Mouse (Mus musculus) intestine, embryonic 15.5 days (tissue): Measurements from ENCODE around the gene Thra. TPM values are rescaled to one million over a fixed set of nuclear protein-coding genes. Genes with fewer than 3 reads are reported as not detected.

Experiments
- ATAC-seq: fragments of 200-750 bp; cut with Nextera tagmentation; 2 replicates; pipeline ENCODE4 v1.8.0; 2017; ENCODE audit warnings: moderate TSS enrichment, moderate library complexity
- H3K27ac ChIP-seq: fragments of 300-500 bp; sonication (generic); 2 replicates; pipeline ENCODE4 v1.5.1; 2015; ENCODE audit warnings: mild to moderate bottlenecking, inconsistent platforms
- H3K27me3 ChIP-seq: fragments of 300-500 bp; sonication (generic); replicated peaks from 2 replicates; pipeline ENCODE4 v1.6.1; 2015; ENCODE audit warnings: inconsistent platforms
- H3K36me3 ChIP-seq: fragments of 300-500 bp; sonication (generic); 2 replicates; pipeline ENCODE4 v1.6.1; 2015; ENCODE audit warnings: inconsistent platforms
- H3K4me1 ChIP-seq: fragments of 300-500 bp; sonication (generic); replicated peaks from 2 replicates; pipeline ENCODE4 v1.6.1; 2015; ENCODE audit warnings: inconsistent platforms
- H3K4me2 ChIP-seq: fragments of 300-500 bp; sonication (generic); replicated peaks from 2 replicates; pipeline ENCODE4 v1.6.1; 2015; ENCODE audit warnings: mild to moderate bottlenecking, inconsistent platforms
- H3K4me3 ChIP-seq: fragments of 300-500 bp; sonication (generic); replicated peaks from 2 replicates; pipeline ENCODE4 v1.5.1; 2015; ENCODE audit warnings: inconsistent platforms
- H3K9ac ChIP-seq: fragments of 300-500 bp; sonication (generic); 2 replicates; pipeline ENCODE4 v1.6.1; 2015; ENCODE audit warnings: inconsistent platforms
- H3K9me3 ChIP-seq: fragments of 300-500 bp; sonication (generic); 2 replicates; pipeline ENCODE4 v1.6.1; 2016; ENCODE audit warnings: inconsistent platforms
- WGBS: fragments of 180-500 bp; shearing (Covaris S2); methylation state at CpG from one replicate; pipeline ENCODE4 v1.1.7; 2015; 5-methylcytosine and 5-hydroxymethylcytosine counted together
- polyA plus RNA-seq: library from polyadenylated mRNA; unstranded; fragments of >200 nt; fragmentation: Nextera tagmentation; extraction: Ambion mirVana; gene quantifications from 2 replicates; pipeline ENCODE4 v1.2.1, GENCODE M21; 2015

The Thra gene
- polyA plus RNA-seq, 1 experiment from 2014 or later = 42.7 TPM

GRCm38 (mm10) chr11:98771131-98771530 lies 30.7 kb downstream of the Thra start:
- peaks cover 21% of the 10 kb centered on the region for H3K36me3 ChIP-seq
- H3K27ac ChIP-seq = no peak overlapping the region
- ATAC-seq = no peak
- WGBS = 94% methylated on average over 18 of the region's 18 CpGs
- H3K4me1 ChIP-seq = peaks cover 72% of the 10 kb centered on the region
- no peak overlapping the region for H3K4me3 ChIP-seq
- no peaks in the 10 kb centered on the region for H3K9me3 ChIP-seq
- H3K9ac ChIP-seq = no peak overlapping the region
- no peaks in the 10 kb centered on the region for H3K27me3 ChIP-seq
- H3K4me2 ChIP-seq = no peak overlapping the region

- Histone ChIP-seq H3K27me3 (no peaks in the 10 kb centered on the region), H3K4me2 (no peak overlapping the region), H3K9me3 (no peaks in the 10 kb centered on the region), H3K9ac (no peak overlapping the region), H3K36me3 (peaks cover 21% of the 10 kb centered on the region), H3K27ac (peak overlapping the region; percentile 52; the same call in 1 of the 2 replicates), H3K4me3 (no peak overlapping the region), H3K4me1 (peaks cover 74% of the 10 kb centered on the region)
- WGBS = 86% methylated on average over 11 of the region's 11 CpGs
- ATAC-seq = no peak
Measured at GRCm38 (mm10) chr11:98771844-98772525, 31.5 kb downstream of the Thra start.

GRCm38 (mm10) chr11:98772667-98773171 lies 32.3 kb downstream of the Thra start:
- Histone ChIP-seq H3K27ac (peak overlapping the region; percentile 52), H3K9ac (no peak overlapping the region), H3K9me3 (no peaks in the 10 kb centered on the region), H3K4me2 (0 out of 2 replicates have a peak overlapping the region, but pooled peaks have one; percentile 12), H3K4me3 (no peak overlapping the region), H3K36me3 (peaks cover 21% of the 10 kb centered on the region), H3K27me3 (no peaks in the 10 kb centered on the region), H3K4me1 (peaks cover 73% of the 10 kb centered on the region)
- no peak; the same call in 1 of the 2 replicates for ATAC-seq
- 49% methylated on average over 8 of the region's 8 CpGs for WGBS

DNA sequence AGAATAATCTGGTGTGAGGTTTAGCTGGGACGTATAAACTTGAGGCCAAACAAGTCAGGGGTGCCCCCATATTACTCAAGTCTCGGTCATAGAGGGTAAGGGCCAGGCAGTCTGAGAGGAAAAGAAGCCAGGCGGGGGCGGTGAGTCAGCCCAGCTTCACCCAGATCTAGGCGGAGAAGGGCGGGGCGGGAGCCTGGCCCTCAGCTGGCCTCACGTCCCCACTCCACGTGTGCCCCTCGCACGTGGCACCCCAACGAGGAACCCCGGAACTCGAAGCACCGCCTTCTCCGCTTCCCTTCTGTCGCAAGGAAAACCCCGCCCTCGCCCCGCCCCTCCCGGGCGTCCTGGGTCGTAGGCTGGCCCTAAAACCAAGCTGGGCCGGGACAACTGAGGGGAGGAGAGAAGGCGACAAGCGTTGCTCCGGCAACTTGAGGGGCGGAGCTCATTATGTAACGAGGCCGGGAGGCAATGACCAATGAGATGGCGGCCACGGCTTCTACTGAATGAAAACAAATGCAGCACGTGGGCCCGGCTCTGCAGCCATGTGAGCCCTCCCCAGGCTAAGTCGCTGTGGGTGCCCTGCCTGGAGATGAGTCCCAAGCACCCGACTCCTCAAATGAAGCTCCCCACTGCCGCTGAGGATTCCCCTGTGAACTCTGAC lies 33.3 kb downstream of the Thra start:
- H3K4me2 ChIP-seq = peak overlapping the region; percentile 76
- H3K9me3 ChIP-seq = no peaks in the 10 kb centered on the region
- peaks cover 21% of the 10 kb centered on the region for H3K36me3 ChIP-seq
- under 1% methylated on average over 37 of the region's 37 CpGs for WGBS
- peak overlapping the region; percentile 43; the same call in 1 of the 2 replicates for H3K9ac ChIP-seq
- H3K4me3 ChIP-seq = peak overlapping the region; percentile 32
- peak; percentile 84 for ATAC-seq
- H3K4me1 ChIP-seq = peaks cover 65% of the 10 kb centered on the region
- peak overlapping the region; percentile 14; the same call in 1 of the 2 replicates for H3K27ac ChIP-seq
- H3K27me3 ChIP-seq = no peaks in the 10 kb centered on the region

DNA sequence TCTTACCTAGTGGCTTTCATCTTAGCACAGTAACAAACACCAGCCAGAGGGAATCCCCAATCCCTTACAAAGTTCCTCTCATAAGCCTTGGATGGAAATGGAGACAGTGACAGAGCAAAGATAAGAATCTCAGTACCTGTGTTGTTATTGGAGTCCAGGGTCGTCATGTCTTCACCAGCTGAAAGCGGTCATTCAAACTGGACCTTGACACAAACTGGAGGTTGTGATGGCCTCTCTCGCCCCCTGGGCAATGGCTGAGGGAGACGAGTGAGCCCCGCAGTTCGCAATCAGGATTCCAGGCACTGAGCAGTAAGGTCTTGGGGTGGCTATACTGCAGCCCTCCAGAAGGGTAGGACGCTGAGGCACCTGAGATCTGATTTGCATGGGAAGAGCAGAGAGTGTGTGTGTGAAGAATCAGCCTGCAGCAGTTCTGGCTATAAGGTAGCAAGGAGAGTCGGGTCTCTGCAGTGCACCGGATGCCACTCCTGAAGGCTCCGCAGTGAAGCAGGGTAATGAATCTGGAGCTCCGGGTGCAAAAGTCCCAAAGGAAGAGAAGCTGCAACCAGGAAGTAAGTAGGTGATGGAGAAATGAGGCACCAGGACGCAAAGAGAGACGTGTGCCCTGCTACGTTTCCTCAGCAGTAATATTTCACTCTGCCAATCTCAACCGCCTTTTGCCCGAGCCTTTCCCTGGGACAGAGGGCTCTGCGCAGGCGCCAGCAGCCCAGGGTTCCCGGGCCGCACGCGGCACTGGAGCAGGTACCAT lies 34.3 kb downstream of the Thra start, which contains the start of gene Nr1d1:
Gene Nr1d1, minus strand, starts transcription at position 752 of the 766 bp plus-strand sequence.
- peaks cover 14% of the 10 kb centered on the region for H3K36me3 ChIP-seq
- peak within 1 kb of the TSS; percentile 43 for H3K9ac ChIP-seq
- no peaks in the 10 kb centered on the region for H3K27me3 ChIP-seq
- H3K4me3 ChIP-seq = peak within 1 kb of the TSS; percentile 32
- no peaks in the 10 kb centered on the region for H3K9me3 ChIP-seq
- peak; percentile 8 for ATAC-seq
- peak within 1 kb of the TSS; percentile 76 for H3K4me2 ChIP-seq
- 1% methylated on average over 22 of the region's 22 CpGs for WGBS
- peaks cover 56% of the 10 kb centered on the region for H3K4me1 ChIP-seq
- peak within 1 kb of the TSS; percentile 84 for H3K27ac ChIP-seq

DNA sequence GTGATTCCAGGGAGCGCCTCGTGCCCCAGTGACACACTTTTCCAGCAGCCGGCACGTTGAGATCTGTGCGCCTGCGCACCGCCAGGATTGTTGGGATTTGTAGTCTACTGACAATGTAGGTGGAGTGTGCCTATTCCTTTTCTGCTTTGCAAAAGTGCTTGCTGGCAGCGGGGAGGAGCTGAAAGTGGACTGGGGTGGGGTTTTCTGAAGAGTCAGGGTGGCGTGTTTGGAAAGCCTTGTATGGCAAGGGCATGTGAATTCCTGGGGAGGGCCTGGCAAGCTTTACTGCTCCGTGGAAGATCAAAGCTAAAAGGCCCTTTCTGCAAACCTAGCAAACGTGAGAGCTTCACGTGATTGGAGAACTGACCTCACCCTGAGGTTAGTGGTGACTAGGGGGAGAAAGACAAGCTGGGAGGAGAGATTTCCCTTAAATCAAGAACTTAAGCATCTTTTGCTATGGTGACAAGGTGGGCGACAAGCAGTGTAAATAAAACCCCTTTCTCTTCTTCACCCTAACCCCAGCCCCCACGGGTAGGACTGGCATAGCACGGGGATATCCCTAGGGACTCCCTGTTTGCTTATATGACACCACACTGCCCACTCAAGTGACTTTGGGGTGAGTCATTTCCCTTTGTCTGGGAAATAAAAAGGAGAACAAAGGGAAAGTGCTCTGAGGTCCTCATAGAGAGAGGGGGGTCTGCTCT lies 35.1 kb downstream of the Thra start:
- H3K4me3 ChIP-seq = peak overlapping the region; percentile 32
- H3K9ac ChIP-seq = peak overlapping the region; percentile 43; the same call in 1 of the 2 replicates
- ATAC-seq = peak; percentile 79
- peak overlapping the region; percentile 76 for H3K4me2 ChIP-seq
- peaks cover 56% of the 10 kb centered on the region for H3K4me1 ChIP-seq
- 1% methylated on average over 15 of the region's 15 CpGs for WGBS
- H3K27me3 ChIP-seq = no peaks in the 10 kb centered on the region
- peak overlapping the region; percentile 84 for H3K27ac ChIP-seq
- H3K9me3 ChIP-seq = no peaks in the 10 kb centered on the region
- H3K36me3 ChIP-seq = peaks cover 7% of the 10 kb centered on the region

GRCm38 (mm10) chr11:98776052-98776764 lies 35.8 kb downstream of the Thra start:
- no peak overlapping the region for H3K4me3 ChIP-seq
- H3K27me3 ChIP-seq = no peaks in the 10 kb centered on the region
- 31% methylated on average over 12 of the region's 12 CpGs for WGBS
- peak overlapping the region; percentile 84 for H3K27ac ChIP-seq
- no peaks in the 10 kb centered on the region for H3K9me3 ChIP-seq
- ATAC-seq = no peak
- peak overlapping the region; percentile 24; the same call in 1 of the 2 replicates for H3K9ac ChIP-seq
- peak overlapping the region; percentile 76 for H3K4me2 ChIP-seq
- peaks cover 2% of the 10 kb centered on the region; the same call in 1 of the 2 replicates for H3K36me3 ChIP-seq
- H3K4me1 ChIP-seq = peaks cover 56% of the 10 kb centered on the region

DNA sequence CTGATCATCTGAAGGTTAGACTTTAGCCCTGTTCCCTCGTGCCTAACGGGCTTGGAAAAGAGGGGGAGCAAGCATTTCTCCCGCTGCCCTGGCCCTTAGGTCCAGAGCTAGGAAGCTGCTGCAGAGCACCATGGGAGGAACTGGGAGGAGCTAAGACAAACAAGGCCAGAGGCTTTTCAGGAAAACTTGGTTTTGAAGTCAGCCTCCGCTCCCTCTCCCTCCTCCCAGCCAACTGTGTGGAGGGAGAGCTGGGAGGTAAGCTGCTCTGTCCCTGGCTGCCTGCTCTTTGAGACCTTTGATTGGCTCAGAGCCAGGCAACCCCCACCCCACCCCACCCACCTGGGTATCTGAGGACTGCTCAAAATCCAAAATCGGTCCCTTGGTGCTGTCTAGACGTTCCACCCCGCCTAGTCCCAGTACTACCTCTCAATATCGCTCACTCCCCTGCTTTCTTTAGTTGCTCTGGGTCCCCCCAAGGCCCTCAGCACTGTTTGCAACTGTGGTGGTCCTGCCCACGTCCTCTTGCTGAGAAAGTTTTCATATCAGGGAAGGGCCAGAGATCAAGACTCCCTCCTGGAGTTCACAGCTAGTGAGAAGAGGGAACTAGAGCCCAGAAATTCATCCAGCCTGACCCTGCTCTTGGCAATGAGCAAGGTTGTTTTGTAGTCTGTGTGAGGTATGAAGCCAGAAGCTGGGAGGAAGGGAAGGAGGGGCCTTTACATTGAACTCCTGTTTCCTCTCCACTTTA lies 36.6 kb downstream of the Thra start:
- no peak for ATAC-seq
- no peaks in the 10 kb centered on the region for H3K9me3 ChIP-seq
- no peaks in the 10 kb centered on the region for H3K36me3 ChIP-seq
- no peak overlapping the region for H3K4me3 ChIP-seq
- H3K9ac ChIP-seq = 0 out of 2 replicates have a peak overlapping the region, but pooled peaks have one; percentile 24
- no peaks in the 10 kb centered on the region for H3K27me3 ChIP-seq
- WGBS = 12% methylated on average over 9 of the region's 9 CpGs
- peak overlapping the region; percentile 84 for H3K27ac ChIP-seq
- peaks cover 59% of the 10 kb centered on the region for H3K4me1 ChIP-seq
- peak overlapping the region; percentile 22 for H3K4me2 ChIP-seq

- H3K4me3 ChIP-seq = no peak overlapping the region
- H3K9ac ChIP-seq = no peak overlapping the region
- H3K9me3 ChIP-seq = no peaks in the 10 kb centered on the region
- H3K27ac ChIP-seq = peak overlapping the region; percentile 84; the same call in 1 of the 2 replicates
- no peak for ATAC-seq
- no peak overlapping the region for H3K4me2 ChIP-seq
- peaks cover 61% of the 10 kb centered on the region for H3K4me1 ChIP-seq
- H3K27me3 ChIP-seq = no peaks in the 10 kb centered on the region
- H3K36me3 ChIP-seq = no peaks in the 10 kb centered on the region
Measured at GRCm38 (mm10) chr11:98777888-98778287, 37.5 kb downstream of the Thra start.

- H3K9ac ChIP-seq = peak overlapping the region; percentile 15; the same call in 1 of the 2 replicates
- H3K4me2 ChIP-seq = peak overlapping the region; percentile 60
- no peak overlapping the region for H3K4me3 ChIP-seq
- no peaks in the 10 kb centered on the region for H3K9me3 ChIP-seq
- H3K27me3 ChIP-seq = no peaks in the 10 kb centered on the region
- WGBS = 25% methylated on average over 14 of the region's 14 CpGs
- H3K4me1 ChIP-seq = peaks cover 59% of the 10 kb centered on the region
- H3K27ac ChIP-seq = peak overlapping the region; percentile 97
- H3K36me3 ChIP-seq = no peaks in the 10 kb centered on the region
- no peak for ATAC-seq
Measured at GRCm38 (mm10) chr11:98781851-98782512, 41.5 kb downstream of the Thra start.
